13 mouse cellular contexts compared by ENCODE assay signal in the genomic region with DNA sequence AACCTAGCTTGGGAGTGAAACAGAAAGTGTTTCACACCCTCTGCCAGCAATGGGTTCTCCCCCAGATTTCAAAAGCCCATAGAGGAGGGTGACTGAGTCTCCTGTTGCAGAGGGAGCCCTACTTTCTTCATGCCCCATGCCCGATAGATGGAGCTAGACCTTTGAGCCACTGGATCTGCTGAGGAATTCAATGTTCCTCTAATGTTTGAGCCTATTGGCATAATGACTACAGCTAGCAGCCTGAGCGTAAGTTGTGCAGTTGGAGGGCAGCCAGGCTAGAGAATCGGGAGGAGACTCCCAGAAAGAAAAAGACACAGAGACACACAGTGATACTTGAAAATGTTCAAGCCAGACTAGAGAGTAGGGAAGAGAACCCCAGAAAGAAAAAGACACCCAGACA.
DNase-seq lines count a peak whose midpoint lies in the region; ATAC-seq and TF ChIP-seq lines count a peak whose summit lies in the region.
"Had no signal": no experiment of that assay in that cellular context is flagged by ENCODE, and none has a peak within 500 bp of the region (broad histone marks: within the 10 kb centered on the region; RNA-seq: fewer than 3 reads in every experiment).

No protein-coding gene starts in this region.

- ATAC-seq in forebrain, embryonic 14.5 days: no peak
- no peak for ATAC-seq in forebrain, embryonic 11.5 days (replicated peaks; ENCODE audit: low FRiP score)

- intact Hi-C loops in left cerebral cortex, postnatal 36 days (cut with DNase I): no loop called here

- H3K4me3 ChIP-seq in forebrain, embryonic 14.5 days (ENCODE audit: low read depth, low read length): no peak overlapping the region
- H3K4me3 ChIP-seq in forebrain, embryonic 11.5 days (ENCODE audit: low read depth, low read length): no peak overlapping the region
- H3K4me3 ChIP-seq in cerebellum, adult 2 months (replicated peaks; ENCODE audit: insufficient read depth, low read depth, low read length): no peak overlapping the region
- H3K4me3 ChIP-seq: neural tube, embryonic 15.5 days had no signal

- TF ChIP-seq POLR2A in cerebellum, adult 2 months (IDR thresholded peaks at IDR 0.05; ENCODE audit: borderline replicate concordance, insufficient read depth, low read length): no peak

- 28% methylated on average over 3 of the region's 3 CpGs for WGBS in forebrain, embryonic 14.5 days
- 81% methylated on average over 3 of the region's 3 CpGs for WGBS in forebrain, embryonic 11.5 days
- WGBS in cerebellum, adult 2 months: 62% methylated on average over 3 of the region's 3 CpGs

- no peaks in the 10 kb centered on the region for H3K27me3 ChIP-seq in forebrain, embryonic 14.5 days (replicated peaks; ENCODE audit: control insufficient read depth, insufficient read depth, low read length)
- no peaks in the 10 kb centered on the region for H3K27me3 ChIP-seq in forebrain, embryonic 11.5 days (ENCODE audit: control insufficient read depth, insufficient read depth, low read length)
- no peaks in the 10 kb centered on the region for H3K27me3 ChIP-seq in cerebellum, adult 2 months (ENCODE audit: control insufficient read depth, insufficient read depth, low read length)
- H3K27me3 ChIP-seq: neural tube, embryonic 15.5 days had no signal

- no peaks in the 10 kb centered on the region for H3K36me3 ChIP-seq in forebrain, embryonic 14.5 days (ENCODE audit: control insufficient read depth, insufficient read depth, low read length)
- H3K36me3 ChIP-seq in forebrain, embryonic 11.5 days (ENCODE audit: control insufficient read depth, insufficient read depth, low read length): no peaks in the 10 kb centered on the region
- H3K36me3 ChIP-seq: neural tube, embryonic 15.5 days had no signal

- peaks cover 13% of the 10 kb centered on the region for H3K4me1 ChIP-seq in forebrain, embryonic 14.5 days (ENCODE audit: control insufficient read depth, insufficient read depth, low read length)
- no peaks in the 10 kb centered on the region; the same call in 1 of the 2 replicates for H3K4me1 ChIP-seq in forebrain, embryonic 11.5 days (replicated peaks; ENCODE audit: control insufficient read depth, insufficient read depth, low read length)
- peaks cover 14% of the 10 kb centered on the region for H3K4me1 ChIP-seq in cerebellum, adult 2 months (ENCODE audit: control insufficient read depth, insufficient read depth, low read length)

- H3K4me2 ChIP-seq in forebrain, embryonic 14.5 days (ENCODE audit: low read length): no peak overlapping the region
- H3K4me2 ChIP-seq in forebrain, embryonic 11.5 days (ENCODE audit: low read depth, low read length, severe bottlenecking): no peak overlapping the region
- H3K4me2 ChIP-seq: neural tube, embryonic 15.5 days had no signal

- TF ChIP-seq CTCF in cerebellum, adult 2 months (IDR thresholded peaks at IDR 0.05; ENCODE audit: borderline replicate concordance, insufficient read depth, low read depth, low read length): no peak

- no peak overlapping the region for H3K27ac ChIP-seq in forebrain, embryonic 14.5 days (ENCODE audit: low read depth, low read length)
- H3K27ac ChIP-seq in forebrain, embryonic 11.5 days (ENCODE audit: low read depth, low read length): no peak overlapping the region
- H3K27ac ChIP-seq in cerebellum, adult 2 months (ENCODE audit: insufficient read depth, low read length): no peak overlapping the region
- H3K27ac ChIP-seq: neural tube, embryonic 15.5 days had no signal

- no peaks in the 10 kb centered on the region for H3K9me3 ChIP-seq in forebrain, embryonic 14.5 days (replicated peaks; ENCODE audit: control insufficient read depth, low read length)
- H3K9me3 ChIP-seq in forebrain, embryonic 11.5 days (ENCODE audit: control insufficient read depth, low read length): no peaks in the 10 kb centered on the region
- H3K9me3 ChIP-seq: neural tube, embryonic 15.5 days had no signal

- peak; percentile 61 for DNase-seq in forebrain, embryonic 14.5 days (ENCODE audit: low spot score)
- no peak for DNase-seq in forebrain, embryonic 11.5 days (ENCODE audit: low spot score)
- DNase-seq in ovary, adult 18-20 months (ENCODE audit: low spot score): peak; percentile 4
- DNase-seq in ovary, postnatal 14 days (ENCODE audit: low spot score): no peak
- DNase-seq in left cerebral cortex, postnatal 36 days (ENCODE audit: low spot score in 2 of 2): peak; percentile 18
- DNase-seq in right cerebral cortex, postnatal 36 days (ENCODE audit: low spot score in 2 of 2): peak; percentile 15 to 23
- DNase-seq in cerebellum, adult 2 months: no peak
- no peak for DNase-seq in thymus, postnatal 10 days (ENCODE audit: low spot score in 2 of 2)
- DNase-seq: adrenal gland, postnatal 14 days; cerebellum, adult 9-10 months; gastrocnemius, postnatal 36 days; kidney, adult 8-10 months had no signal

- no peak overlapping the region for H3K9ac ChIP-seq in forebrain, embryonic 14.5 days (ENCODE audit: low read length)
- no peak overlapping the region for H3K9ac ChIP-seq in forebrain, embryonic 11.5 days (ENCODE audit: low read length)
- H3K9ac ChIP-seq: neural tube, embryonic 15.5 days had no signal

Comparison
In these comparisons a context has a peak if more than half of its experiments do, and no peak if none do; other contexts are left out.
1. DNase-seq: peak in forebrain, embryonic 14.5 days (single experiment), ovary, adult 18-20 months (single experiment), left cerebral cortex, postnatal 36 days (2 of 2) and right cerebral cortex, postnatal 36 days (2 of 2); none in forebrain, embryonic 11.5 days (single experiment), ovary, postnatal 14 days (single experiment), cerebellum, adult 2 months (0 of 2) and thymus, postnatal 10 days (0 of 2).